Comparison of ENCODE assay signal across 8 mouse cellular contexts in genomic region chr2:119112438-119113112, GRCm38 (mm10). TPM values are rescaled to one million over a fixed set of nuclear protein-coding genes. Genes with fewer than 3 reads are reported as not detected.
DNase-seq lines count a peak whose midpoint lies in the region; ATAC-seq lines count a peak whose summit lies in the region.

Rad51 (plus strand) TSS chr2:119112793.

- DNase-seq in WW6 (ENCODE audit: low read depth, low spot score): peak; percentile 80
- DNase-seq in cerebellum, postnatal 4 days (ENCODE audit: low spot score in 2 of 2): peak; percentile 61 to 80
- peak; percentile 84 for DNase-seq in gastrocnemius, adult 18-20 months (ENCODE audit: low spot score)
- peak; percentile 79 to 89 for DNase-seq in left cerebral cortex, adult 18-20 months (ENCODE audit: low spot score in 2 of 2)
- peak; percentile 85 for DNase-seq in right cerebral cortex, adult 18-20 months
- peak; percentile 61 for DNase-seq in urinary bladder, postnatal 10 days (ENCODE audit: low spot score)

- peaks cover 32% of the 10 kb centered on the region for H3K79me2 ChIP-seq in macrophage (ENCODE audit: inconsistent target)

- peak; percentile 98 for ATAC-seq in hindbrain, embryonic 16.5 days

- H3K4me3 ChIP-seq in hindbrain, embryonic 16.5 days (ENCODE audit: low read length): peak within 1 kb of the TSS; percentile 74
- peak within 1 kb of the TSS; percentile 64 for H3K4me3 ChIP-seq in macrophage (ENCODE audit: inconsistent target)

- peaks cover 5% of the 10 kb centered on the region for H3K4me1 ChIP-seq in hindbrain, embryonic 16.5 days (ENCODE audit: control insufficient read depth, insufficient read depth, low read depth, low read length)

- H3K9me3 ChIP-seq in hindbrain, embryonic 16.5 days (ENCODE audit: control insufficient read depth, low read length): no peaks in the 10 kb centered on the region

- H3K27ac ChIP-seq in hindbrain, embryonic 16.5 days (ENCODE audit: low read depth, low read length): peak within 1 kb of the TSS; percentile 93
- H3K27ac ChIP-seq in macrophage: peak within 1 kb of the TSS; percentile 90

- 0% methylated on average over 51 of the region's 51 CpGs for WGBS in hindbrain, embryonic 16.5 days
- WGBS in macrophage (ENCODE audit: missing documents): 1% methylated on average over 50 of the region's 51 CpGs

- no peaks in the 10 kb centered on the region for H3K27me3 ChIP-seq in hindbrain, embryonic 16.5 days (replicated peaks; ENCODE audit: control insufficient read depth, insufficient read depth, low read length)

- H3K4me2 ChIP-seq in hindbrain, embryonic 16.5 days (ENCODE audit: low read length): peak within 1 kb of the TSS; percentile 100

- no peaks in the 10 kb centered on the region for H3K36me3 ChIP-seq in hindbrain, embryonic 16.5 days (ENCODE audit: control insufficient read depth, insufficient read depth, low read length)
- H3K36me3 ChIP-seq in macrophage (ENCODE audit: inconsistent target): no peaks in the 10 kb centered on the region

- H3K9ac ChIP-seq in hindbrain, embryonic 16.5 days (ENCODE audit: low read depth, low read length): peak within 1 kb of the TSS; percentile 71

RNA-seq across cellular contexts. Expression of gene Rad51, which starts in this region (rescaled TPM):
- under 1 TPM; 0.68 to 0.71 TPM for total RNA-seq in gastrocnemius, adult 18-20 months (2021)
- polyA plus RNA-seq in hindbrain, embryonic 16.5 days (2015; fragmentation: Nextera tagmentation; extraction: Ambion mirVana): 10.6 and 12.7 TPM in 2 replicates
- 1 to 10 TPM in 1 of 2 experiments, under 1 TPM in 1; 0.70 to 1.5 TPM for total RNA-seq in left cerebral cortex, adult 18-20 months (2021)
- 10 to 100 TPM in 1 of 26 experiments, 1 to 10 TPM in 22, under 1 TPM in 3; 0.46 to 14.4 (median 4.3) TPM for total RNA-seq in macrophage (2018; cell fraction: chromatin; rRNA removed)
- 1 to 10 TPM in 19 of 26 experiments, under 1 TPM in 7; 0.65 to 2.5 (median 1.4) TPM for total RNA-seq in macrophage (2018; cell fraction: cytosol; rRNA removed)
- 10 to 100 TPM in 1 of 26 experiments, 1 to 10 TPM in 19, under 1 TPM in 6; 0.58 to 25.8 (median 1.7) TPM for total RNA-seq in macrophage (2018; cell fraction: nucleus; rRNA removed)
- polyA plus RNA-seq in macrophage (2018): 0.33 to 11.7 TPM (median 3.7 TPM) in 3 replicates

Comparison
In these comparisons a context has a peak if more than half of its experiments do, and no peak if none do; other contexts are left out.
1. Peak in every context shown above with its lines: DNase-seq, ATAC-seq, H3K4me3 ChIP-seq and H3K27ac ChIP-seq.
2. Peak in DNase-seq in gastrocnemius, adult 18-20 months; RNA of the gene not detected or under 1 TPM.